Mouse (Mus musculus): Measurements from ENCODE around the gene Eif2b3. TPM values are rescaled to one million over a fixed set of nuclear protein-coding genes. Genes with fewer than 3 reads are reported as not detected.
A peak's percentile ranks its signal among the peaks of the same experiment; 100 is the strongest.

Gene Eif2b3
- polyA plus RNA-seq, 1 experiment from 2014 or later, result 37.7 TPM

DNA sequence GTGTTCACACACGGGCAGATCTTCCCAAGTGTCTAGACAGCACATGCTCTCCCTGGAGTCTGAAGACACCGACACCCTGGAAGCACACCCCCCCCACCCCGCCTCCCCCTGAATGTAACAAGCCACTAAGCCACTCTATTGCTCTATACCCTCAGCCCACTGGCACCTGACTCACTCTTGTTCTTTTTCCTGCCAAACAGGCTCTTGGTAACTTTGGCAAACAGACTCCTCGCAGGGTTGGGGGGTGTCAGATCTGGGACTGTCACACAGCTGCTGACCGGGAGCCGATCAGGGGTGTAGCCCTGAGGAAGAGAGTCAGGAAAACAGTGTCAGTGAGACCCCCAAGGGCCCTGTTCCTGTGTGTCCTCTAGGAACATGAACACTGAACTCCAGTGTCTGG, 112.0 kb downstream of the Eif2b3 start:
- Histone ChIP-seq H3K27me3 (replicated peaks) (peaks cover 10% of the 10 kb centered on the region; the same call in 1 of the 2 replicates), H3K4me2 (replicated peaks) (no peak overlapping the region), H3K36me3 (peaks cover 9% of the 10 kb centered on the region; the same call in 1 of the 2 replicates), H3K9me3 (no peaks in the 10 kb centered on the region), H3K4me3 (replicated peaks) (no peak overlapping the region), H3K4me1 (replicated peaks) (peaks cover 25% of the 10 kb centered on the region), H3K27ac (no peak overlapping the region), H3K9ac (no peak overlapping the region)
- WGBS, result 80% methylated on average over 6 of the region's 6 CpGs
- ATAC-seq, result no peak

DNA sequence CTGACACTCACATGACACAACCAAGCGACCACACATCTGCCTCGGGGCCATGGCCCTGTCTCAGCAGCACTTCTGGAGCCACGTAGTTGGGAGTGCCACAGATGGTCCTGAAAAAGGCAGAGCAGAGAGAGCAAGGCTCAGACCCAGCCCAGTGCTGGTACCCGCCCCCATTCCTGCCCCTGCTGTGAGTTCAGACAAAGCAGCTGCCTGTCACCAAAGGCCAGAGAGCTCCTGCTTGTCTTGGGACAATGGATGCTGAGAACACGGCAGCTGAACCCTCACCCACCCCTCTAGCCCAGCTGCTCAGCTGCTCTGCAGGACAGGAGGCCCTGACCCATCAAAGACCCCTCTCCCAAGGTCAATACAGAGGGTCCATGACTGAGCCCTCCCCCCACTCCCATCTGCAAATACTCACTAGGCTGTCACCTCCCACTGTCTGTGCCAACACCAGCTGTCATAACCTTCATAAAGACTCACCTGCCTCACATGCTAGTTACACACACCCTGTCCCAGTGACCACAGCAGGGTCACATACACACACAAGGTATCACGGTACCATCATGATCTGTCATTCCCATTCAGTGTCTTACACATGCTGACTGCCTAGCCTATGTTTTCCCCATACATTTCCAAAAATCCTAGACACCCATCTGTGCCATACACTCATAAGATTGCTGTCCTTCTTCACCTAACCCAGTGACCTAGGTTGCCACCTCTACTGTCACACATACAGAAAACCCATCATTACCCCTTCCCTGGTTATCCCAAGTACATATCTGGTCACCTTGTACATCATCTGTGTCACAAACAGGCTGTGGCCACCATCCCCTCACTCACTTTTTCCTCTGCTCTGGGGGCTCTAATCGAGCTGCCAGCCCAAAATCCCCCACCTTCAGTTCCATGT, 112.9 kb downstream of the Eif2b3 start:
- H3K27ac ChIP-seq, result no peak overlapping the region
- no peak for ATAC-seq
- 0 out of 2 replicates have a peak overlapping the region, but pooled peaks have one; percentile 85 for H3K9ac ChIP-seq
- H3K36me3 ChIP-seq, result peaks cover 9% of the 10 kb centered on the region; the same call in 1 of the 2 replicates
- no peaks in the 10 kb centered on the region for H3K9me3 ChIP-seq
- H3K4me3 ChIP-seq (replicated peaks), result peak overlapping the region; percentile 81
- peak overlapping the region; percentile 96 for H3K4me2 ChIP-seq (replicated peaks)
- 56% methylated on average over 7 of the region's 7 CpGs for WGBS
- H3K27me3 ChIP-seq (replicated peaks), result peaks cover 10% of the 10 kb centered on the region; the same call in 1 of the 2 replicates
- peaks cover 20% of the 10 kb centered on the region for H3K4me1 ChIP-seq (replicated peaks)

DNA sequence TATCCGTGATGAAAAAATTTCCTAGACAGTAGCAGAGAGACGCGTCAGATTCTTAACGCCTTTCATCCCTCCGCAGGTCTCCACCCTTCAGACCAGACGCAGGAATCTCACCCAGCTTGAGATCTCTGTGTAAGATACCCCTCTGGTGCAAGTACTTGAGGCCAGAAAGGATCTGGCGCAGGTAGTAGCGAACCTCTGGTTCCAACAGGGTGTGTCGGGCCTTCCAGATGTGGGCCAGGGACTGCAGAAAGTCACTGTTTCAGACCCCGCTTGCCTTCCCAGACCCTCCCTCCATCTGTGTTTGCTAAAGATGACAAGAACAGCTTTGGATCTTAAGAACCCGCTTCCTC, 113.6 kb downstream of the Eif2b3 start:
- H3K27ac ChIP-seq, result no peak overlapping the region
- H3K27me3 ChIP-seq (replicated peaks), result peaks cover 10% of the 10 kb centered on the region; the same call in 1 of the 2 replicates
- peak overlapping the region; percentile 96 for H3K4me2 ChIP-seq (replicated peaks)
- H3K9ac ChIP-seq, result peak overlapping the region; percentile 85; the same call in 1 of the 2 replicates
- peak overlapping the region; percentile 81 for H3K4me3 ChIP-seq (replicated peaks)
- peaks cover 20% of the 10 kb centered on the region for H3K4me1 ChIP-seq (replicated peaks)
- WGBS, result 28% methylated on average over 11 of the region's 11 CpGs
- H3K9me3 ChIP-seq, result no peaks in the 10 kb centered on the region
- H3K36me3 ChIP-seq, result peaks cover 9% of the 10 kb centered on the region; the same call in 1 of the 2 replicates
- ATAC-seq, result no peak

DNA sequence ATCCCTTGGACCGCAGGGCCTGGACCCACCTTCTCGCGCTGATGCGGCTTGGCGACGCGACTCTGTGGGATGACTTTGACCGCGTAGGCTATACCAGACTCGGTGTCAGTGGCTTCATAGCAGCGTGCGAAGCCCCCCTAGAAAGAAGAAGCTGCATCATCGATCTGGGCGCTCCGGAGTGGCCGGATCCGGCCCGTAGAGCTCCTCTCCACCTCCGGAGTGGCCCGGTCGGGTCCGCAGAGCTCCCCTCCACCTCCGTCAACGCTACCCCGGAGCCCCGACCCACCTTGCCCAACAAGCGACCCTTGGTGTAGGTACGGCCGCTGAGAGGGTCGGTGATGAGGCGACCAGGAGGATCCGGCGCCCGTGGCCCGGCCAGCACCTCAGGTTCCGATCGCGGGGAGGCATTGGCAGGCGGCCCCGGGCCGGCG, 114.2 kb downstream of the Eif2b3 start:
- Histone ChIP-seq H3K36me3 (peaks cover 9% of the 10 kb centered on the region; the same call in 1 of the 2 replicates), H3K4me1 (replicated peaks) (peaks cover 20% of the 10 kb centered on the region), H3K4me2 (replicated peaks) (peak overlapping the region; percentile 96), H3K9me3 (no peaks in the 10 kb centered on the region), H3K4me3 (replicated peaks) (peak overlapping the region; percentile 81), H3K27ac (peak overlapping the region; percentile 27; the same call in 1 of the 2 replicates), H3K27me3 (replicated peaks) (peaks cover 10% of the 10 kb centered on the region; the same call in 1 of the 2 replicates), H3K9ac (peak overlapping the region; percentile 85)
- WGBS, result under 1% methylated on average over 42 of the region's 42 CpGs
- ATAC-seq, result peak; percentile 9; the same call in 1 of the 2 replicates

DNA sequence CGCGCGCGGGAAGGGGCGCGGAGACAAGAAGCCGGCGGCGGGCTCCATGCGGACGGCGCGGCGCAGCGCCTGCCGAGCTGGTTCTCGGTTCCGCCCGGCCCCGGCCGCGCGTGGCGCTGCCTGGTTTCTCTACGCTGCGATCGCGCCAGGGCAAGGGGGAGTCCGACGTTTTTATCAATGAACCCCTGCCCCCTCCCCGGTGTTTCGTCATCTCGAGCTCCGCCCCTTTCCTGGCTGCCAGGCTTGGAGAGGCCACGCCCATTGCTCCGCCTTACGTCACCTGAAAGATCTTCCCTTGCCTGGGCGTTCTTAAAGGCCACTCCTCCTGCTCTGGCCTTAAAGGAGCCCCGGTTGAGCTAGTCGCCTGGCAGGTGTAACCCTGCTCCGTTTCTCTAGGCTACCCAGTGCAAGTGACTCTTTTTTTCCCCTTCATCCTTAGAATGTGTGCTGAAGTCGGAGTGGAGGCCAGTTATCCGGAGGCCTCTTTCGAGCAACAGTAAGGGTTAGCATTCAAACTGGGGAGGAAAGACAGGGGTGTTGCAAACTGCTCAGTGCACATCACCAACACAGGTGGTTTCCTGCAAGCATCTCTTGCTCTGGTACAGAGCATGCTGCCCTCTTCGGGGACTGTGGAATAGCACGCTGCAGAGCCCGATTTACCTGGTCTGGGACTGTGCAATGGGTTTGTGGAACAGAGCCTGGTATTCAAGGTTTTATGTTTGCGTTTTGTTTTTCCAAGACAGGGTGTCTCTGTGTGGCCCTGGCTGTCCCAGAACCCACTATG, 114.8 kb downstream of the Eif2b3 start, which contains the start of gene Plk3:
TSS of gene Plk3 (minus strand) at position 147 of the 784 bp plus-strand sequence.
- 1% methylated on average over 48 of the region's 48 CpGs for WGBS
- H3K36me3 ChIP-seq, result peaks cover 5% of the 10 kb centered on the region; the same call in 1 of the 2 replicates
- no peaks in the 10 kb centered on the region for H3K9me3 ChIP-seq
- peak; percentile 87 for ATAC-seq
- H3K9ac ChIP-seq, result peak within 1 kb of the TSS; percentile 85
- H3K27ac ChIP-seq, result peak within 1 kb of the TSS; percentile 42
- peaks cover 10% of the 10 kb centered on the region; the same call in 1 of the 2 replicates for H3K27me3 ChIP-seq (replicated peaks)
- H3K4me3 ChIP-seq (replicated peaks), result peak within 1 kb of the TSS; percentile 81
- peaks cover 20% of the 10 kb centered on the region for H3K4me1 ChIP-seq (replicated peaks)
- H3K4me2 ChIP-seq (replicated peaks), result peak within 1 kb of the TSS; percentile 96

DNA sequence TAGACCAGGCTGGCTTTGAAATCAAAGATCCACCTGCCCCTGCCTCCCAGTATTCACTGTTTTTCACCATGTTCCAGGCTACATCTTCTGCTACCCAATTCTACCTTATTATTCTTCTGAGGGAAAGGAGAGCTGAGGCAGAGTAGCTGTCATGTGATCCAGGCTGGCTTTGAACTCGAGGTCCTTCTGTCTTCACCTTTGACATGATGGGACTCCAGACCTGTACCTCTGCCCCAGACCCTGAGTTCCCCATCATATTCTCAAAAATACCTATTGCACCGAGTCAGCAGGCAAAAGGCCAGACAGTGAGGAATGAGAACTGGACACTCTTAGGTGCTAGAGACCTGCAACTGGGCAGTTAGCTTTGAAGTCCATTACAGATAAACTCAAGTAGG, 115.4 kb downstream of the Eif2b3 start:
- Histone ChIP-seq H3K27ac (peak overlapping the region; percentile 42; the same call in 1 of the 2 replicates), H3K27me3 (replicated peaks) (peaks cover 10% of the 10 kb centered on the region; the same call in 1 of the 2 replicates), H3K4me3 (replicated peaks) (no peak overlapping the region), H3K4me1 (replicated peaks) (peaks cover 20% of the 10 kb centered on the region), H3K9me3 (no peaks in the 10 kb centered on the region), H3K4me2 (replicated peaks) (peak overlapping the region; percentile 96), H3K9ac (no peak overlapping the region), H3K36me3 (0 out of 2 replicates have a peak, but pooled peaks cover 3% of the 10 kb centered on the region)
- ATAC-seq, result no peak
- WGBS, result 36% methylated on average over 2 of the region's 2 CpGs

DNA sequence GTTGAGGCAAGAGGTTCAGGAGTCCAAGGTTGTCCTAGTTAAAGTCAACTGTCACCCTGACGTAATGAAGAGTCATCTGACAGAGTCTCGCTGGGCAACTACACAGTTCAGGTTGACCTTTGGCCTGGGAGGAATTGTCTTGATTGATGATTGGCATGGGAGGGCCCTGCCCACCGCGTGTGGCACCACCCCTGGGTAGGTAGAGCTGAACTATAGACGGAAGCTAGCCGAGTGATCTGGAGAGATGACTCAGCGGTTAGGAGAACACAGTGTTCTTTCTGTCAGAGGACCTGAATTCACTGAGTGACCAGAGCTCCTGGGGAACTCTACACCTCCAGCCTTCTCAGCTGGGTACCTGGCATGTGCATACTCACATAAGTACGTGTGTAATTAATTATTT, 116.8 kb downstream of the Eif2b3 start:
- peak; percentile 80 for ATAC-seq
- H3K4me2 ChIP-seq (replicated peaks), result no peak overlapping the region; the same call in 1 of the 2 replicates
- peaks cover 10% of the 10 kb centered on the region; the same call in 1 of the 2 replicates for H3K27me3 ChIP-seq (replicated peaks)
- H3K36me3 ChIP-seq, result no peaks in the 10 kb centered on the region
- no peaks in the 10 kb centered on the region for H3K9me3 ChIP-seq
- no peak overlapping the region for H3K4me3 ChIP-seq (replicated peaks)
- peaks cover 20% of the 10 kb centered on the region for H3K4me1 ChIP-seq (replicated peaks)
- H3K27ac ChIP-seq, result peak overlapping the region; percentile 77
- no peak overlapping the region for H3K9ac ChIP-seq
- WGBS, result 30% methylated on average over 8 of the region's 8 CpGs

Other genes starting within 250 kb of the Eif2b3 start
- gene Toe1, start 211.8 kb upstream of the Eif2b3 start, polyA plus RNA-seq (2015; fragmentation: Nextera tagmentation; extraction: Ambion mirVana), result 28.8 and 31.1 TPM in 2 replicates
- gene Mutyh, start 211.7 kb upstream of the Eif2b3 start, polyA plus RNA-seq (2015; fragmentation: Nextera tagmentation; extraction: Ambion mirVana), result 10.3 and 10.9 TPM in 2 replicates
- 1.4 and 2.2 TPM in 2 replicates for gene Hpdl, start 197.7 kb upstream of the Eif2b3 start, polyA plus RNA-seq (2015; fragmentation: Nextera tagmentation; extraction: Ambion mirVana)
- gene Zswim5, start 142.0 kb upstream of the Eif2b3 start, polyA plus RNA-seq (2015; fragmentation: Nextera tagmentation; extraction: Ambion mirVana), result 1.1 and 1.2 TPM in 2 replicates
- gene Urod, start 25.0 kb upstream of the Eif2b3 start, polyA plus RNA-seq (2015; fragmentation: Nextera tagmentation; extraction: Ambion mirVana), result 68.7 and 75.4 TPM in 2 replicates
- gene Hectd3, start 24.1 kb upstream of the Eif2b3 start, polyA plus RNA-seq (2015; fragmentation: Nextera tagmentation; extraction: Ambion mirVana), result 12.6 TPM in 2 replicates
- 5.6 and 5.9 TPM in 2 replicates for gene Ptch2, start 76.7 kb downstream of the Eif2b3 start, polyA plus RNA-seq (2015; fragmentation: Nextera tagmentation; extraction: Ambion mirVana)
- gene Btbd19, start 106.3 kb downstream of the Eif2b3 start, polyA plus RNA-seq (2015; fragmentation: Nextera tagmentation; extraction: Ambion mirVana), result 6.0 and 7.6 TPM in 2 replicates
- gene Tctex1d4, start 107.4 kb downstream of the Eif2b3 start, polyA plus RNA-seq (2015; fragmentation: Nextera tagmentation; extraction: Ambion mirVana), result not detected in 2 replicates
- gene Plk3, start 114.6 kb downstream of the Eif2b3 start, polyA plus RNA-seq (2015; fragmentation: Nextera tagmentation; extraction: Ambion mirVana), result 3.6 and 3.7 TPM in 2 replicates
- gene Rps8, start 136.8 kb downstream of the Eif2b3 start, polyA plus RNA-seq (2015; fragmentation: Nextera tagmentation; extraction: Ambion mirVana), result 1,027 and 1,033 TPM in 2 replicates
- 37.7 and 48.7 TPM in 2 replicates for gene Kif2c, start 163.2 kb downstream of the Eif2b3 start, polyA plus RNA-seq (2015; fragmentation: Nextera tagmentation; extraction: Ambion mirVana)
- gene Tmem53, start 232.5 kb downstream of the Eif2b3 start, polyA plus RNA-seq (2015; fragmentation: Nextera tagmentation; extraction: Ambion mirVana), result 9.5 and 11.7 TPM in 2 replicates
- 0.19 and 0.32 TPM in 2 replicates for gene Armh1, start 232.7 kb downstream of the Eif2b3 start, polyA plus RNA-seq (2015; fragmentation: Nextera tagmentation; extraction: Ambion mirVana)